Mouse (Mus musculus): ENCODE data around the gene Lysmd3. TPM values are rescaled to one million over a fixed set of nuclear protein-coding genes. Genes with fewer than 3 reads are reported as not detected.

Lysmd3 gene
- polyA plus RNA-seq, 1 experiment from 2014 or later = 27.7 TPM

DNA sequence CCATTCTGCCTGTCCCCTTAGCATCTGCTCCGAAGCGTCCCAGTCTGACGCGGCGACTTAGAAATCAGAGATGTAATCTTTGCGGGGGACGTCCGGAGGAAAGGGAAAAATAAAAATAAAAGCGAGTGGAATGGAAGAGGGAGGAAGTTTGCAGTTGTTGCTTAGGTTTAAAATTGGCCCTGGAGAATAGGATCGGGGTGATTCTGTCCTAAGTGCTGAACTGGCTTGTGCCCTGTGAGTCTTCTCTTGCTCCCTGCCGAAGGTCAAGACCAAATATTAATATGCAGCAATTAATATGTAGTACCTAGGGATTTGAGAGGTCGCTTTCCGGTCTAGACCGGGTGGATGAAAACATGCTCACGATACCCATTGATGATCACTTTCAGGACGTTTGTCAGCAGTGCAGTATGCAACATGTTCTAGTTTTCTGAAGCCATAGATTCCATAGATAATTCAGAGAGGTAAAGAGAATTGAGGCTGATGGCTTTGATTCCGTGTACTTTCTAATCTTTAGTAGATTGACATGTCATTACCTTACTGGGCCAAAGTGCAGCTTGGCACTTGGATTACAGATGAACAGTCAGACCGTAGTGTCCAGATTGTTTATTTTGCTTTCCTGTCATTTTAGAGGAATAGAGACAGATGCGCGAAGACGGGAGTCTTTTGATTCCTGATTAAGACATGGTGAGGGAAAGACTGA is 740 bp downstream of the Lysmd3 start:
- Histone ChIP-seq H3K9ac (ENCODE audit: low read length) (peak overlapping the region; percentile 63), H3K36me3 (ENCODE audit: control insufficient read depth, insufficient read depth, low read length) (no peaks in the 10 kb centered on the region), H3K27ac (replicated peaks; ENCODE audit: low read depth, low read length) (no peak overlapping the region), H3K27me3 (ENCODE audit: control insufficient read depth, insufficient read depth, low read length) (no peaks in the 10 kb centered on the region), H3K4me2 (ENCODE audit: low read depth, severe bottlenecking) (peak overlapping the region; percentile 47), H3K9me3 (ENCODE audit: control insufficient read depth, low read length) (no peaks in the 10 kb centered on the region), H3K4me1 (ENCODE audit: control insufficient read depth, insufficient read depth, low read length) (peaks cover 5% of the 10 kb centered on the region), H3K4me3 (ENCODE audit: low read depth, low read length) (peak overlapping the region; percentile 60)
- ATAC-seq (ENCODE audit: insufficient number of reproducible peaks, low FRiP score, low TSS enrichment, low read depth) (no peak; the same call in 1 of the 2 replicates), DNase-seq (ENCODE audit: low spot score) (no peak)
- WGBS = 16% methylated on average over 21 of the region's 21 CpGs

DNA sequence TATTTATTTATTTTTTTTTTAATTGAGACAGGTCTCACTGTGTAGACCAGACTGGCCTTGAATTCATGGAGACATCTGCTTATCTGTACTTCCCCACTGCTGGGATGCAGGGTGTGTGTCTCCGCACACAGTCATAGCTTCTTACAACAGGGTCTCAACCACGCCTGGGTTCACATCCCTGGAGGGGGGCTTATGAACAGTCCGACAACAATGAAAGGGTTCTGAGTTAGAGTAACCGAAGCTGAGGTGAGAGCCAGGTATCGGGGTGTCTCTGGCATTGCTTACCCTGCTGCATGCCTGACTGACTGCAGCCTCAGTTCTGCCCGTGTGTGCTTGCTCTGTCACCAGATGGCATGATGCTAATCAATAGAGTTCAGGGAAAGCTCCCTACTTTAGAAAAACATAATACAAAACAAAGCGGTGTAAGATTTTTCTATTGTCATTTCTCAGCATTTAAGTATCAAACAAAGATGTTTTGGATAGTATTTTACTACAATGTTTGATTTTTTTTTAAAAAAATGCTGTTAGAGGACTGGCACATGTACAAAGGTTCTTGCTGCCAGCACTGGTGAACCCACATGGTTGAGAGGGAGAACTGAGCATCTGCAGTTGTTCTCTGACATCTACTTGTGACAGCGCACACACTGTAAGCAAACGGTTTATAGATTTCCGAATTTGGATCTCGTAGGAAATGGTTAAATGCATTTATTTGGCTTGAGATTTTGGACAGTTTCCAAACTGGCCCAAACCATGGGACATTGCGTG is 6.3 kb downstream of the Lysmd3 start:
- H3K9ac ChIP-seq (ENCODE audit: low read length) = no peak overlapping the region
- 92% methylated on average over 12 of the region's 12 CpGs for WGBS
- H3K9me3 ChIP-seq (ENCODE audit: control insufficient read depth, low read length) = no peaks in the 10 kb centered on the region
- no peaks in the 10 kb centered on the region for H3K27me3 ChIP-seq (ENCODE audit: control insufficient read depth, insufficient read depth, low read length)
- peaks cover 9% of the 10 kb centered on the region; the same call in 1 of the 2 replicates for H3K36me3 ChIP-seq (ENCODE audit: control insufficient read depth, insufficient read depth, low read length)
- ATAC-seq (ENCODE audit: insufficient number of reproducible peaks, low FRiP score, low TSS enrichment, low read depth) (no peak), DNase-seq (ENCODE audit: low spot score) (peak; percentile 14)
- H3K4me2 ChIP-seq (ENCODE audit: low read depth, severe bottlenecking) = no peak overlapping the region
- peaks cover under 1% of the 10 kb centered on the region for H3K4me1 ChIP-seq (ENCODE audit: control insufficient read depth, insufficient read depth, low read length)
- no peak overlapping the region for H3K4me3 ChIP-seq (ENCODE audit: low read depth, low read length)
- H3K27ac ChIP-seq (replicated peaks; ENCODE audit: low read depth, low read length) = no peak overlapping the region

DNA sequence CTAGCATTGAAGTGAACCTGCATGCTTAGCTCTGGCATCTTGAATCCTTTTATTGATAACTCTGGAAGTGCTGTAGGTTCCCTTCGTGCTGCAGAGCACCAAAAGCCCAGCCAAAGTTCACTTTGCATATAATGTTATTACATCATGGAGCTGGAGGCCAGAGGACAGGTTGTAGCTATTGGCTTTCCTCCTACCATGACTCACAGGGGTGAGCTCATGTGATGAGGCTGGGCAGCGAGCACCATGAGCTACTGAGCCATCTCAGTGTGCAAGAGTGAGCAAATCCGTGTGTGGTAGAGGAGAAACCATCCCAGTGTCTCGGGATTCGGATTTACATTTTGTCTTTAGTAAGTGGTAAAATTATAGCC is 6.9 kb downstream of the Lysmd3 start:
- no peak overlapping the region for H3K4me2 ChIP-seq (ENCODE audit: low read depth, severe bottlenecking)
- no peaks in the 10 kb centered on the region for H3K27me3 ChIP-seq (ENCODE audit: control insufficient read depth, insufficient read depth, low read length)
- ATAC-seq (ENCODE audit: insufficient number of reproducible peaks, low FRiP score, low TSS enrichment, low read depth) (no peak), DNase-seq (ENCODE audit: low spot score) (peak; percentile 11)
- no peak overlapping the region for H3K9ac ChIP-seq (ENCODE audit: low read length)
- 91% methylated on average over 5 of the region's 5 CpGs for WGBS
- no peak overlapping the region for H3K27ac ChIP-seq (replicated peaks; ENCODE audit: low read depth, low read length)
- no peaks in the 10 kb centered on the region for H3K9me3 ChIP-seq (ENCODE audit: control insufficient read depth, low read length)
- no peaks in the 10 kb centered on the region for H3K4me1 ChIP-seq (ENCODE audit: control insufficient read depth, insufficient read depth, low read length)
- no peak overlapping the region for H3K4me3 ChIP-seq (ENCODE audit: low read depth, low read length)
- peaks cover 9% of the 10 kb centered on the region; the same call in 1 of the 2 replicates for H3K36me3 ChIP-seq (ENCODE audit: control insufficient read depth, insufficient read depth, low read length)

DNA sequence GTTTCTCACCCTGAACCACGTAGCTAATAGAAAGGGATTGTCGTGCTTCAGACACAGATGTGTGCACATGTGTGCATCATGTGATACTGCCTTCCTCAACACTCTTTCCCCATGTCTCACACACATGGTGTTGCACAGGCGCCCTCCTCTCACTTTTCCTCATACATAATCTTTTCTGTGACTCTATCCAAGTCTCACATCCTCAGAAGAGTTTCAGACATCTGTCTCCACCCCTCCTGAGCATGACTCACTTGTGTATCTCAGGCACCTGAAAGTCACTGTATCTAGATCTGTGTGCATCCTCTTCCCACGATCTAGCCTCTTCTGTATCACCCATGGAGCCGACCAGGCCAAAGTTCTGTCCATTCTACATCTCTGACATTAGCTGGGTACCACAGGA is 10.2 kb downstream of the Lysmd3 start:
- H3K36me3 ChIP-seq (ENCODE audit: control insufficient read depth, insufficient read depth, low read length) = peaks cover 9% of the 10 kb centered on the region; the same call in 1 of the 2 replicates
- no peak overlapping the region for H3K4me3 ChIP-seq (ENCODE audit: low read depth, low read length)
- no peak overlapping the region for H3K9ac ChIP-seq (ENCODE audit: low read length)
- no peak overlapping the region for H3K27ac ChIP-seq (replicated peaks; ENCODE audit: low read depth, low read length)
- DNase-seq (ENCODE audit: low spot score) (peak; percentile 3), ATAC-seq (ENCODE audit: insufficient number of reproducible peaks, low FRiP score, low TSS enrichment, low read depth) (no peak)
- H3K4me1 ChIP-seq (ENCODE audit: control insufficient read depth, insufficient read depth, low read length) = no peaks in the 10 kb centered on the region
- no peak overlapping the region for H3K4me2 ChIP-seq (ENCODE audit: low read depth, severe bottlenecking)
- no peaks in the 10 kb centered on the region for H3K27me3 ChIP-seq (ENCODE audit: control insufficient read depth, insufficient read depth, low read length)
- H3K9me3 ChIP-seq (ENCODE audit: control insufficient read depth, low read length) = no peaks in the 10 kb centered on the region
- WGBS = 86% methylated on average over 5 of the region's 5 CpGs

DNA sequence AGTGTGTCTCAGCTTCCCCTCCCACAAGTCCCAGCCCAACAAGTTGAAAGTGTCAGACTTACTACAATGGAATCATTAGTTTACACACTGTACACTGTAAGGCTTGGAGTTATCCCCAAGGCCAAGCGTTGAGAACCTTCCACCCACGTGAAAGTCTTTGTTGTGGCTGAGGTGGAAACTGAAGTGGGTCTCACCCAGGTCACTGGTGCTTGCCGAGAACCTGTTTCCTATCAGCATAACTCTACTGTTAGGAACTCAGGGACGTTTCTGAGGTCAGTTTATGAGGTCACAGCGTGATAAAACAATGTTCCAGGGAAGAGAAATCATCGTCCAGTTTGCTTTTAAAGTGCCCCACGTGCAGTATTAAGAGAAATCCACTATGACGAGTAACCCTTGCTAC is 17.9 kb downstream of the Lysmd3 start:
- no peak overlapping the region for H3K4me2 ChIP-seq (ENCODE audit: low read depth, severe bottlenecking)
- H3K36me3 ChIP-seq (ENCODE audit: control insufficient read depth, insufficient read depth, low read length) = no peaks in the 10 kb centered on the region; the same call in 1 of the 2 replicates
- ATAC-seq (ENCODE audit: insufficient number of reproducible peaks, low FRiP score, low TSS enrichment, low read depth) = no peak

DNA sequence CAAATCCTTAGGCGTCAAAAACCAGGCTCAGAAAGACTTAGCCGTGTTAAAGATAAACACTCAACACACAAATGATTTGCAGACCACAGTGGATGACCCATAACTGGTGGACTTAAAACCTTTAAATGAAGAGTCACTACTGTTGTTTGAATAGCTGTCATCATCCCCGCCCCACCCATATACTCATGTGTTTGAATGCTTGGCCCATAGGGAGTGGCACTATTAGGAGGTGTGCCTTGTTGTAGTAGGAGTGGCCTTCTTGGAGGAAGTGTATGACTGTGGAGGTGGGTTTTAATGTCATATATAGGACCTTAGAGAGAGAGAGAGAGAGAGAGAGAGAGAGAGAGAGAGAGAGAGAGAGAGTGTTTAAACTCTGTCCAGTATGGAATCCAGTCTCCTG is 25.6 kb downstream of the Lysmd3 start:
- H3K4me2 ChIP-seq (ENCODE audit: low read depth, severe bottlenecking) = no peak overlapping the region
- H3K9me3 ChIP-seq (ENCODE audit: control insufficient read depth, low read length) = no peaks in the 10 kb centered on the region
- 91% methylated on average over 3 of the region's 3 CpGs for whole genome bisulfite sequencing
- H3K4me3 ChIP-seq (ENCODE audit: low read depth, low read length) = no peak overlapping the region
- H3K36me3 ChIP-seq (ENCODE audit: control insufficient read depth, insufficient read depth, low read length) = no peaks in the 10 kb centered on the region
- H3K4me1 ChIP-seq (ENCODE audit: control insufficient read depth, insufficient read depth, low read length) = no peaks in the 10 kb centered on the region
- ATAC-seq (ENCODE audit: insufficient number of reproducible peaks, low FRiP score, low TSS enrichment, low read depth) = no peak
- no peaks in the 10 kb centered on the region for H3K27me3 ChIP-seq (ENCODE audit: control insufficient read depth, insufficient read depth, low read length)
- no peak for DNase-seq (ENCODE audit: low spot score)
- H3K9ac ChIP-seq (ENCODE audit: low read length) = no peak overlapping the region
- no peak overlapping the region for H3K27ac ChIP-seq (replicated peaks; ENCODE audit: low read depth, low read length)

More for the DNA sequence above, 17.9 kb downstream of the Lysmd3 start:
- Histone ChIP-seq H3K9me3 (ENCODE audit: control insufficient read depth, low read length) (no peaks in the 10 kb centered on the region), H3K9ac (ENCODE audit: low read length) (no peak overlapping the region), H3K27ac (replicated peaks; ENCODE audit: low read depth, low read length) (no peak overlapping the region), H3K4me1 (ENCODE audit: control insufficient read depth, insufficient read depth, low read length) (no peaks in the 10 kb centered on the region), H3K4me3 (ENCODE audit: low read depth, low read length) (no peak overlapping the region), H3K27me3 (ENCODE audit: control insufficient read depth, insufficient read depth, low read length) (no peaks in the 10 kb centered on the region)
- no peak for DNase-seq (ENCODE audit: low spot score)
- WGBS = 84% methylated on average over 8 of the region's 8 CpGs

DNA sequence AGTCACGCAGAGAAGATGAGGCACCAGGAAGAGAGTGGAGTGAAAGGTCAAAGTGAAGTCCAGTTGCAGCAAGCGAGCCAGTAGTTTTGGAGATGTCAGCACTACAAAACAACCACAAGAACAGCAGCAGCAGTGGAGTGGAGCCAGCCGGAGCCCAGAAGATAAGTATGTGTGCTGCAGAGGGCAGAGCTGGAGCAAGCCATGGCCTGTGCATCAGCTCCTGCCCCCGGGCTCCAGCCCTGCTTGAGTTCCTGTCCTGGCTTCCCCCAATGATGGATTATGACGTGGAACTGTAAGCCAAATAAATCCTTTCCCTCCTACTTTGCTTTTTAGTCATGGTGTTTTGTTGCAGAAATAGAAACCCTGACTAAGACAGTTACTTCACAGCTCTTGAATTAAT is 26.8 kb downstream of the Lysmd3 start:
- H3K27me3 ChIP-seq (ENCODE audit: control insufficient read depth, insufficient read depth, low read length) = no peaks in the 10 kb centered on the region
- H3K4me1 ChIP-seq (ENCODE audit: control insufficient read depth, insufficient read depth, low read length) = no peaks in the 10 kb centered on the region
- no peaks in the 10 kb centered on the region for H3K36me3 ChIP-seq (ENCODE audit: control insufficient read depth, insufficient read depth, low read length)
- H3K9ac ChIP-seq (ENCODE audit: low read length) = no peak overlapping the region
- WGBS = 83% methylated on average over 5 of the region's 5 CpGs
- H3K4me2 ChIP-seq (ENCODE audit: low read depth, severe bottlenecking) = no peak overlapping the region
- ATAC-seq (ENCODE audit: insufficient number of reproducible peaks, low FRiP score, low TSS enrichment, low read depth) (no peak), DNase-seq (ENCODE audit: low spot score) (no peak)
- no peak overlapping the region for H3K27ac ChIP-seq (replicated peaks; ENCODE audit: low read depth, low read length)
- no peak overlapping the region for H3K4me3 ChIP-seq (ENCODE audit: low read depth, low read length)
- no peaks in the 10 kb centered on the region for H3K9me3 ChIP-seq (ENCODE audit: control insufficient read depth, low read length)

DNA sequence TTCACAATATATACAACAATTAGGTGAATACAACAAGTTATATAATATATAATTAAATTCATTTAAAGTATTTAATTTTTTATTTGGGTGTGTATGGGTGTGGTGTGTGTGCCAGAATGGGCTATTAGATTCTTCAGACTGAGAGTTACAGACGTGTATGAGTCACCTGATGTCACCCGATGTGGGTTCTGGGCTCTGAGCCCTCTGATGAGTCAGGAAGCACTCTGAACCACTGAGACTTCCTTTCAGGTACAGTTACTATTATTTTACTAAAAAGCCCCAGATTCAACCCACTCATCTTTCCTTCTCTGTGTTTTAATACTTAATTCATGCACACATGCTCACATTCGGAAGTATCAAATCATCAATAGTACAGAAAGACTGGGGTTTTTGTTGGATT is 27.4 kb downstream of the Lysmd3 start:
- DNase-seq (ENCODE audit: low spot score) (no peak), ATAC-seq (ENCODE audit: insufficient number of reproducible peaks, low FRiP score, low TSS enrichment, low read depth) (no peak)
- Histone ChIP-seq H3K4me3 (ENCODE audit: low read depth, low read length) (no peak overlapping the region), H3K27ac (replicated peaks; ENCODE audit: low read depth, low read length) (no peak overlapping the region), H3K36me3 (ENCODE audit: control insufficient read depth, insufficient read depth, low read length) (peaks cover 3% of the 10 kb centered on the region; the same call in 1 of the 2 replicates), H3K9ac (ENCODE audit: low read length) (no peak overlapping the region), H3K4me2 (ENCODE audit: low read depth, severe bottlenecking) (no peak overlapping the region), H3K27me3 (ENCODE audit: control insufficient read depth, insufficient read depth, low read length) (no peaks in the 10 kb centered on the region), H3K4me1 (ENCODE audit: control insufficient read depth, insufficient read depth, low read length) (no peaks in the 10 kb centered on the region), H3K9me3 (ENCODE audit: control insufficient read depth, low read length) (no peaks in the 10 kb centered on the region)
- 90% methylated on average over 3 of the region's 3 CpGs for WGBS
